Mouse (Mus musculus) ES-E14 (cell line): ENCODE data around the gene BC049715. TPM values are rescaled to one million over a fixed set of nuclear protein-coding genes. Genes with fewer than 3 reads are reported as not detected.
"Not testable (repeated sequence)": the region's sequence is repeated elsewhere in the genome, so short reads cannot be mapped to it uniquely, and the experiment has no call there.

Experiments used
- DNase-seq: peaks from one replicate; pipeline ENCODE4 v3.0.0-alpha.2; 2013; ENCODE audit warnings: low read depth, low spot score
- H3K27ac ChIP-seq: 2 replicates; pipeline ENCODE4 v1.5.1; 2012; ENCODE audit warnings: low read depth, mild to moderate bottlenecking, low read length, moderate library complexity, mixed read lengths; ENCODE audit not compliant: poor library complexity, insufficient read depth, severe bottlenecking
- H3K36me3 ChIP-seq: 2 replicates; pipeline ENCODE4 v1.6.1; 2012; ENCODE audit warnings: mild to moderate bottlenecking, low read length, moderate library complexity, mixed read lengths; ENCODE audit not compliant: control insufficient read depth, poor library complexity, insufficient read depth, severe bottlenecking
- H3K4me1 ChIP-seq, 2 experiments: fragments of 150-350 bp in 1 of 2; sonication (generic) in 1 of 2; 2 replicates each; pipeline ENCODE4 v1.6.1; 2012; ENCODE audit warnings: low read length in 2 of 2, mild to moderate bottlenecking in 1 of 2, mixed read lengths in 1 of 2; ENCODE audit not compliant: control insufficient read depth in 2 of 2, insufficient read depth in 2 of 2, poor library complexity in 1 of 2
- H3K4me3 ChIP-seq, 2 experiments: fragments of 150-350 bp in 1 of 2; sonication (generic) in 1 of 2; 2 replicates each; pipeline ENCODE4 v1.5.1; 2012; ENCODE audit warnings: low read length in 2 of 2, low read depth in 1 of 2, mild to moderate bottlenecking in 1 of 2, mixed read lengths in 1 of 2; ENCODE audit not compliant: insufficient read depth in 1 of 2, poor library complexity in 1 of 2, severe bottlenecking in 1 of 2
- H3K9ac ChIP-seq: 2 replicates; pipeline ENCODE4 v1.6.1; 2012; ENCODE audit warnings: low read depth, mild to moderate bottlenecking, low read length, mixed read lengths; ENCODE audit not compliant: poor library complexity, insufficient read depth, severe bottlenecking
- H3K9me3 ChIP-seq: fragments of 150-350 bp; sonication (generic); 2 replicates; pipeline ENCODE4 v1.6.1; 2012; ENCODE audit warnings: low read depth, mild to moderate bottlenecking, low read length; ENCODE audit not compliant: control insufficient read depth, insufficient read depth
- CHD2 ChIP-seq: IDR thresholded peaks from 2 replicates; pipeline ENCODE4 v1.6.1; 2014; ENCODE audit warnings: mild to moderate bottlenecking, low read depth, low read length, inconsistent platforms
- HCFC1 ChIP-seq: IDR thresholded peaks from 2 replicates; pipeline ENCODE4 v1.6.1; 2012; ENCODE audit warnings: low read length, inconsistent platforms, borderline replicate concordance; ENCODE audit not compliant: insufficient read depth
- MAFK ChIP-seq: IDR thresholded peaks from 2 replicates; pipeline ENCODE4 v1.6.1; 2014; ENCODE audit warnings: mild to moderate bottlenecking, low read depth, low read length, inconsistent platforms; ENCODE audit not compliant: insufficient read depth
- ZC3H11A ChIP-seq: IDR thresholded peaks from 2 replicates; pipeline ENCODE4 v1.6.1; 2012; ENCODE audit warnings: low read depth, mild to moderate bottlenecking, inconsistent platforms, low read length, borderline replicate concordance
- ZNF384 ChIP-seq: IDR thresholded peaks from 2 replicates; pipeline ENCODE4 v1.6.1; 2012; ENCODE audit warnings: low read depth, low read length, inconsistent platforms
- in situ Hi-C, 2 experiments: fragments of 600-800 bp; cut with MboI; formaldehyde crosslinking; loops; one replicate each; pipeline ENCODE4 v1.15.1; 2025; ENCODE audit warnings: low sequenced_read_pairs in 2 of 2, inconsistent platforms in 1 of 2; ENCODE audit not compliant: unreplicated experiment in 2 of 2
- total RNA-seq: library from RNA; depleted of rRNA; stranded (reverse); fragments of 300-350 nt; gene quantifications from 2 replicates; pipeline ENCODE4 v1.2.3, GENCODE M21; 2012

The BC049715 gene
- total RNA-seq, 1 experiment: 1.2 TPM

GRCm38 (mm10) chr6:136795850-136796249 is 31.6 kb upstream of the BC049715 start:
- H3K36me3 ChIP-seq: no peaks in the 10 kb centered on the region
- in situ Hi-C loops: no loop called here
- no peak overlapping the region for H3K27ac ChIP-seq
- H3K9me3 ChIP-seq: no peaks in the 10 kb centered on the region
- H3K4me3 ChIP-seq: no peak overlapping the region
- no peak for TF ChIP-seq ZNF384
- no peak for TF ChIP-seq CHD2
- no peak for TF ChIP-seq ZC3H11A
- H3K4me1 ChIP-seq: no peaks in the 10 kb centered on the region
- no peak overlapping the region for H3K9ac ChIP-seq
- DNase-seq: no peak

DNA sequence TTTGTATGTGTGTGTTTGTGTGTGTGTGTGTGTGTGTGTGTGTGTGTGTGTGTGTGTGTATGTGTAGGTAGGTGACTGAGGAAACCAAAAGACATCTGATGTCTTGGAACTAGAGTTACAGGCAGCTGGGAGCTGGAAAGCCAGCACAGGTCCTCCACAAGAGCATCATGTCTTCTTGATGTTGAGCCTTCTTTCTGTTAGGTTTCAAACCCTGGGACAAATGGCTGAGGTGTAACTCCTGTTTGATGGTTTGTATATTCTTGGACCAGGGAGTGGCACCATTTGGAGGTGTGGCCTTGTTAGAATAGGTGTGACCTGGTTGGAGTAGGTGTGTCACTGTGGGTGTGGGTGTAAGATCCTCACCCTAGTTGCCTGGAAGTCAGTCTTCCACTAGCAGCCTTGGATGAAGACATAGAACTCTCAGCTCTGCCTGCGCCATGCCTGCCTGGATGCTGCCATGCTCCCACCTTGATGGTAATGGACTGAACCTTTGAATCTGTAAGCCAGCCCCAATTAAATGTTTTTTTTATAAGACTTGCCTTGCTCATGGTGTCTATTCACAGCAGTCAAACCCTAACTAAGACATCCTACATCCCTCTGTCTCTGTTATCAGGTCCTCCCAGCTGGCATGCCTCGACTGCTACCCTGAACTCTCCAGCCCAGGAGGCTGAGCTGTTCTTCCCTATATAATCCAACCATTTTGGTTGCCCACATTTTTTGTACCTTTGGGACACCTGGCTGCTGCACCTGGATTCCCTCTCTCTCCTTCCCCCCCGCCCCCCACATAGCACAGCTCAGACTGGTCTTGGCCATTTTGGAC is 29.3 kb upstream of the BC049715 start:
- H3K9me3 ChIP-seq, H3K4me1 ChIP-seq, DNase-seq, H3K36me3 ChIP-seq, H3K27ac ChIP-seq, H3K9ac ChIP-seq, H3K4me3 ChIP-seq, in situ Hi-C loops: not testable (repeated sequence)

GRCm38 (mm10) chr6:136800710-136801109 is 26.7 kb upstream of the BC049715 start:
- no peak overlapping the region for H3K27ac ChIP-seq
- no peak overlapping the region for H3K9ac ChIP-seq
- in situ Hi-C loops: no loop called here
- no peaks in the 10 kb centered on the region for H3K9me3 ChIP-seq
- 0 out of 4 replicates have a peak, but pooled peaks cover 0 to 4% of the 10 kb centered on the region in 2 experiments for H3K4me1 ChIP-seq
- no peak overlapping the region for H3K4me3 ChIP-seq
- H3K36me3 ChIP-seq: no peaks in the 10 kb centered on the region
- TF ChIP-seq MAFK (no peak), ZC3H11A (no peak), ZNF384 (no peak), HCFC1 (no peak), CHD2 (no peak)
- DNase-seq: no peak

DNA sequence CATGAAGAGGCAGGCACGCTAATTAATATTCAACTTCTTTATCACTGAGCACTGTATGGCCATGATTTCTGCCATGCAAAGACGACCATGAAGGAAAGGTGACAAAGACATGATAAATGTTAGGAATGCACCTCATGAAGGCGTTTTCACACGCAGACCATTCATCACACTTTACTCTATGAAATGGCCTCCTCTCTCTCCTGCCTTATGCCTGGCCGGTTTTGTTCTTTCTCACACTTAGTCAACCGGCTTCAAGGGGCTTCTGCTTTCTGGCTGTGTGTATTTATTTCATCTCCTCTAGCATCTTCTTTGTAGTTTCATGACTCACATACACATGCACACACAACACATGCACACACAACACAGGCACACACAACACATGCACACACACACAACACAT is 26.2 kb upstream of the BC049715 start:
- Histone ChIP-seq H3K36me3 (no peaks in the 10 kb centered on the region), H3K27ac (no peak overlapping the region), H3K9ac (no peak overlapping the region), H3K4me3 (no peak overlapping the region), H3K4me1 (0 out of 4 replicates have a peak, but pooled peaks cover 0 to 4% of the 10 kb centered on the region in 2 experiments), H3K9me3 (no peaks in the 10 kb centered on the region)
- no peak for TF ChIP-seq ZNF384
- no peak for TF ChIP-seq ZC3H11A
- no peak for TF ChIP-seq CHD2
- TF ChIP-seq HCFC1: no peak
- no peak for TF ChIP-seq MAFK
- no peak for DNase-seq
- in situ Hi-C loops: no loop called here
